Mouse (Mus musculus) regulatory T cell (primary cell): ENCODE measurements around the gene Fgf2.

ENCODE experiments used
- in situ Hi-C: fragments of 300-600 bp; cut with MboI, MseI; formaldehyde crosslinking; loops from one replicate; pipeline ENCODE4 v1.15.1; 2025; ENCODE audit warnings: high pct_unique_total_duplicates

Gene Fgf2

DNA sequence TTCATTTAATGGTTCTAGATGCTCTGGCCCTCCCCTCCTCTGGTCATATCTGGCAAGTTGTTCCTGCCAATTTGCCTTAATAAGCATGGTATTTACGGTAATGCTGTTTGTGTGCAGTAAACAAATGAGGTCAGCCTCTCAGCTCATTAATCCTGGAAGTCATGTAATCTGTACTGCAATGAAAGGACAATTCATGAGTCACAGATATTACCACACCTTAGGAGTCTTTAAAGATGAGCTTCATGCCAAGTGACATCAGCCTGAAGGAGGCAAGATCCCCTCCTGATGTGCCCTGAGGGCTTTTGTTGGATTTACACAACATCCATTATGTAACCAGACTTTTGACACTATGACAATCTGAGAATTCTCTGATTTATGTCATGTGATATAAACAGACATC lies 6.6 kb downstream of the Fgf2 start:
- in situ Hi-C loops, result no loop called here

DNA sequence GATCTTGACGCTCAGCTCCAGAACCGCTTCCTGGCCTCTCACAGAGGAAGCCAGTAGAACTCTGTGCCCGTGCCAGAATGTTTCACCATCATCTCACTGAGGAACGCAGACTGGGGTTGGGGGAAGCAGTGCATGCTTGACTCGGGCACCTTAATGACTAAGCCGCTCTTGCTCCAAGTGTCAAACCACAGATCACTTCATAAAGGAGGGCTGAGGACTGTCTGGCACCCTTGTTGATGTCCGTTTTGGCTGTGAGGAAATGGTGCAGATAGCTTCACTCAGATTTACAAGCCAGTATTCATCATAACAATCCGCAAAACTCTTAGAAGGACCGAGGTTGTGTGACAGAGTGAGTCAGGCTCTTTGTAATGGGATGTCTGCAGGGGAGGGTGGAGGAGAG lies 12.6 kb downstream of the Fgf2 start:
- in situ Hi-C loops, result no loop called here

DNA sequence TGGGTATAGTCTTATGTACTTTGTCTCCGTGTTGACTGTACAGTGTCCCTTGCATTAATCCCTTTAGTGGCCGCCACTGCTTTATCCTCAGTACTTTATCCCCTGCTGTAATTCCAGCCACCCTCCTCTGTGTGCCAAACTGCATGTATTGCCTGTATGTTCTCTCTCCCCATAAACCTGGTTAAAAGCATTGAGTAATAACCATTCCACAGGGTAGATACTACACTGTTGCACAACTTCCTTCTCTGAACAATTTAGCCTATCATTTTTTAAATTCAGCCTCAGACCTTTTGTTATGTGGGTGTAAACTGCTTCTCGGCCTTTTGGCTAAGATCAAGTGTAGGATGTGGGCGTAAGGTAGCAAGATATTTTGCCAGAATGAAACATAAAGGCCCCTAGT lies 17.0 kb downstream of the Fgf2 start:
- in situ Hi-C loops, result no loop called here

GRCm38 (mm10) chr3:37365976-37366375 lies 17.8 kb downstream of the Fgf2 start:
- in situ Hi-C loops, result no loop called here

DNA sequence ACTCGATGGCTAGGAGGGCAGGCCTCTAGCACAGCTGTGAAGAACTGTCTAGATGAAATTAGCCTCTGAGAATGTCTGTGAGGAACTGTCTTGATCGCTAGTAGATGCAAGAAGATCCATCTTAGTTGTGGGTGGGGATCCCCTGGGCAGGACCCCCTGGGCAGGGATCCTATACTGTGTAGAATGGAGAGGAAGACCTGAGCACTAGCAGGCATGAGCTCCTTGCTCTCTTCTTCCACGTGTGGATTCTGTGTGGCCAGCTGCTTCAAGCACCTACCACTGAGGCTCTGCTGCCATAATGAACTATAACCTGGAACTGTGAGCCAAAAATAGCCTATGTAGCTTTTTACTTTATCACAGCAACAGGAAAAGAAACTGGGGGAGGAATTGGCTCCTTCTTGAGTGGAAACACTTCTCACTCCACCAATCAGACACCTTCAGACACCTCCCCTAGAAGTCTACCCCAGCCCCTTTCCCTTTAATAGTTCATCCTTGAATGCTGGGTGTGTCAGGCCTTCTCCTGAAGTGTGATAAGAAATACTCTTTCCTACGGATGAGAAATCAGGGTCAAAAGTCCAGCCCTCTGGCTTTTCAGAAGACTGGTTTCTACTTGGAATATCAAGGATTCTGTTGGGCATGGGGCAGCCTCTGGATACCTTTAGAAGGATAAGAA lies 18.4 kb downstream of the Fgf2 start:
- in situ Hi-C loops, result no loop called here

DNA sequence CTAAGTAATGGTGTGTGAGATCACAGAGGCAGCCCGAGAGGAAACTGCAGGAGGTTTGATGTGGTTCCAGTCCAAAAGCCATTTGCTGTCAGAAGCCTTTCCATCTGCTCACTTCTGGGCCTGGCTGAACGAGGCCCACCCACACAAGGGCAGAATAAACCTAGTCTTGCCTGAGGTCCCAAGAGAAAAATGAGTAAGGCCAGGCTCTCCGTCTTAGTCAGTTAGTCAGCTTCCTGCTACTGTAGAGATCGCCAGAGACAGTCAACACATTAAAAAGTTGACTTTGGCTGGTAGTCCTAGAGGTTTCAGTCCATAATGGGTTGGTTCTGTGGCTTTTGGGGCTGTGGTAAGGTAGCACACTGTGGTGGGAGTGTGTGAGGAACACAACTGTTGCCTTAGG lies 22.3 kb downstream of the Fgf2 start:
- in situ Hi-C loops, result no loop called here

- in situ Hi-C loops, result no loop called here
Observed at GRCm38 (mm10) chr3:37373712-37374111, 25.6 kb downstream of the Fgf2 start.

GRCm38 (mm10) chr3:37377926-37378325 lies 29.8 kb downstream of the Fgf2 start:
- in situ Hi-C loops, result no loop called here

DNA sequence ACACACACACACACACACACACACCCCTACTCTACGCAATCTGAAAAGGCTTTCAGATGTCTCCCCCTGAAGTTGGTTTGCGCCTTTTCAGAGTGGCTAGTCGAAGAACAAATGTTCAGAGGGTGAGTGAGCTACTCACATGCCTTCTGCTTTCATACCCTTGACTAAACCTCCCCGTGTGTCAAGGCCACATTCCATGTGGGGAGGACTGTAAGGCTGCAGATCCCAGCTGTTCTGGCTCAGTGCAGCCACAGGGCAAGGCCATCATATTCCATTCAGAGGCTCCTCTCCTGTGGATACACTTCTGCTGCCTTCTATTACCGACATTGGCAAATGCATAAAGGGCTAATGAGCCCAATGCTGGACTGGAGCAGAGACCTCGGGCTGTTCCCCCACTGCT lies 30.3 kb downstream of the Fgf2 start:
- in situ Hi-C loops, result no loop called here

DNA sequence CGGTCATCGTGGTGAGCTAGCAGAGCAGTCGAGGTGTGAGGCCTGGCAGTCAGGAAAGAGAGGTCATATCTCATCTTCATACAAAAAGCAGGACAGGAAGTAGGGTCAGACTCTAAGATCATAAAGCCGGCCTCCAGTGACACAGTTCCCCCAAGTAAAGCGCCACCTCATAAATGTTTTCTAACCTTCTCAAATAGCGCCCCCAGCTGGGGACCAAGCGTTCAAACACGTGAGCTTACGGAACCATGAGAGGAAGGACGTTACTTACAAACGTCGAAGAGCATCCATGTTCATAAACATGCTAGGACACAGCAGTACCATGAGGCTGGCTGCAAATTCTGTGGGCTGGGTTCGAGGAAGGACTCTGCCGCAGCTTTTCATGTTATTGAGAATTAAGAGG lies 31.1 kb downstream of the Fgf2 start:
- in situ Hi-C loops, result no loop called here

DNA sequence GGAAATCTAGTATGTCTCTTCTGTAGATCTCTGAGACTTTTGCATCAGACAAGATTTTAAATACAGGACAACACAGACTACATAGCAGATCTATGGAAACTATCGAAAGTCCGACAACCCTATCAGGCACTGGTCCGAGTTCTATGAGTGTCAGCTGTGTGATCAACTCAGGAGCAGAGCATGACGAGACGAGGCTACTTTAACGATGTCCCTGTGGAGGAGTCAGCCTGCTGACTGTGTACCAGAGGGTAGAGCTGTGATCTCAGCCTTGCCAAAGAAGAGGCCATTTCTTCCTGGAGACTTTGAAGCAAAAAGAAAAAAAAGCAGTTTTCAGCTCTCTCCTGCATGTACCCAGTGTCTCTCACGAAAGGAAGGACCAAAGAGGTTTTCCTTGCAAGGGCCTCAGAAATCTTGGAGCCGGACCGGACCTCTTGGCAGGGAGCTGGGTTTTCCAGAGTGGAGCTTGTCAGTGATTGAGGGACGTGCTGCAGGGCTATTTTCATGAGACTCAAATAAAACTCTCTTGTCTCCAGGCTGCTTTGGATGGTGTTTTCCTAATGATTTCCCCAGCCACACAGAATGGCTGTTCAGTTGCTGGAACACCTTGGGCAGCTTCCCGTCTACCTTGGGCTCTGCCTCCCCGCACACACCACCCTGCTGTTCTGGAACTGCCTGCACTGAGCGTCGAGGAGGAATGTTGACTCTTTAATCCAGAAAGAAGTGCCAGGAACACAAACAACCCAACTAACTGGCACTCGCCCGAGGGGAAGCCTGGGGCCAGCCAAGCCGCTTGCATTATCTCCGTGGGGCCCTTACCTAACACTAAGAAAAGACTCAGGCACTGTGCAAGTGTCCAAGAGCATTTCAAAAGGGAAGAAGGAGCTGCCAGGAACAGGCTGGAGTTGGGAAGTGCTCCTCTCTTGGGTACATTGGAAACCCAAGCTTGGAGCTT lies 32.1 kb downstream of the Fgf2 start:
- in situ Hi-C loops, result loop anchor here (10.0 kb wide), 1 partner anchor 155 kb away; no protein-coding TSS in a partner anchor

GRCm38 (mm10) chr3:37381457-37381856 lies 33.3 kb downstream of the Fgf2 start:
- in situ Hi-C loops, result loop anchor here (10.0 kb wide), 1 partner anchor 157 kb away; no protein-coding TSS in a partner anchor

DNA sequence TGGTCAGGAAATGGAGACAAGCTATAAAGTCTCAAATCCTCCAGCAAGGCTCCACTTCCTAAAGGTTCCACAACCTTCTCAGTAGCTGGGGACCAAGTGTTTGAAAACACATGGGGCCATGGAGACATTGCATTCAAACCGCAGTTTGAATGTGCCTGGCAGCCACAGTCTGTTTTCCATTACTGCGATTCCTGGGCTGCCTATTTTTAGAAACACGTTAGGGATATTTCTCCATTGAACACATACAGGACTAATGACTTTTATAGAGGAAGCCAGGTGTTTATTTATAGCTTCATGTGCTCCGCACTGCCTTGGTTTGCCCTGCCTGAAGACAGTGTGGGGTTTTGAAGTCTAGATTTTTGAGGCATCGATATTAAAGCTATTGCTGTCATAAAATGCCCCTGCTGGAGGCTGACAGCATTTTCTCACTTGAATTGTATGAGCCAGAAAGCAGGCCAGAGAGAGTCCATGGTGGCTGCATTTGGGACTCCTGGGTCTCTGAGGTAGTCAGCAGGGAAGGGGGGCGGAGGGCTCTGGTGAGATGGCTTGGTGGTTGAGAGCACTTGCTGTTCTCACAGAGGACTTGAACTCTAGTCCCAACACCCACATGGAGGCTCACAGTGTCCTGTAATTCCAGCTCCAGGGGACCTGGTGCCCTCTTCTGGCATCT lies 35.1 kb downstream of the Fgf2 start:
- in situ Hi-C loops, result loop anchor here (10.0 kb wide), 1 partner anchor 158 kb away; no protein-coding TSS in a partner anchor

GRCm38 (mm10) chr3:37387310-37387709 lies 39.2 kb downstream of the Fgf2 start:
- in situ Hi-C loops, result loop anchor here (10.0 kb wide), 1 partner anchor 163 kb away; no protein-coding TSS in a partner anchor

- in situ Hi-C loops, result no loop called here
Observed at GRCm38 (mm10) chr3:37396930-37397608, 48.9 kb downstream of the Fgf2 start.

DNA sequence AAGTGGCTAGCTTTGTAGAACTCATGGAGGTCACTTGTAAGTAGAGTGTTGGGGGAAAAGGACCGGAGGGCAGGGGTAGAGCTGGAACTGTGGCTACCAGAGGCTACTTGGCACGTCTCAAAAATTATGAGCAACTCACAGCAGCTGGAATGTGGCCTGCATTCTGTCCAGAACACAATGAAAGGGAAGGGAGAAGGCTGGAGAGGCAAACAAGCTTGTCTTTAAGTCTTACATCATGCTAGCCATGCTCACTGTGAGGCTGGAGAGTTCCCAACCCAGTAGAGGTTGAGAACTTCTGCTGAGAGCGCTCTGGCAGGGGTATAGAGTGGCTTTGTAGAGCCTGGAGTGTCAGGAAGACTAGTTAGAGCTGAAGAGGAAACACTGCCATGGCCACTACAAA lies 49.5 kb downstream of the Fgf2 start:
- in situ Hi-C loops, result no loop called here

DNA sequence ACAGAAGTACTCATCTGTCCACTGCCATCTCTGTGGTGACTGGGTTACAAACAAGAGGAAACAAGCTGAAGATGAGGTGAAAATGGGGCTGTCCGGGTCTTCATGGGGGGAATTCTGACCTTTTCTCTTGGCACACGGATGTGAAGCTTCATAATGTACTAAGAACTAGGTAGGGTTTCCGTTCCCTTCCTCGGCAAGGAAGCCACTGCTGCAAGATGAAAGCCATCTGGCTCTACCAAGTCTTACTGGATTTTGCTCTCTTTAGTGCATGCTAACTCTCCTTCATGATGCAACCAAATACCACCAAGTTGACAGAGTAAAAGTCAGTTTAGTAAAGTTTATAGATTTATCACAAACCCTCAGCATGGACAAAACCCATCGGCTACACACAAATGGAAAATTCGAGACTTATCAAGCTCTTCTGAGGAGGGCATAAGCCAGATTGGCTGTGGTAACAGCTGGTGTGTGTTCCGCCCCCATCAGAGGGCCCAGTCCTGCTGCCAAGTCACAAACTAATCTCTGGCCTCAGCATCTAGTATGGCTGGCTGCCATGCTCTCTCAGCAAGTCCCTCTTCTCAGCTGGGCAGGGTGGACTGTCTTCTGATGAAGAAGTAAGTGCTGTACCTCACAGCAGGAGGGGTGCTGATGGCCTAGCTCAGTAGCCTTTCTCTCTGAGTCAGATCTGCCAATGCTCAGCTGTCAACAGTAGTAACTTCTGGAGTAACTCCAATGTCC lies 50.7 kb downstream of the Fgf2 start:
- in situ Hi-C loops, result no loop called here

GRCm38 (mm10) chr3:37401729-37402610 lies 53.8 kb downstream of the Fgf2 start:
- in situ Hi-C loops, result no loop called here

GRCm38 (mm10) chr3:37407598-37407997 lies 59.5 kb downstream of the Fgf2 start:
- in situ Hi-C loops, result no loop called here

- in situ Hi-C loops, result no loop called here
Observed at GRCm38 (mm10) chr3:37413446-37413845, 65.3 kb downstream of the Fgf2 start.
